Mouse (Mus musculus) limb, embryonic 12.5 days (tissue): ENCODE measurements around the gene Flnc. TPM values are rescaled to one million over a fixed set of nuclear protein-coding genes. Genes with fewer than 3 reads are reported as not detected.

Experiments
- ATAC-seq: fragments of 200-750 bp; cut with Nextera tagmentation; 2 replicates; pipeline ENCODE4 v1.8.0; 2017; ENCODE audit warnings: low read depth, moderate TSS enrichment; ENCODE audit not compliant: insufficient number of reproducible peaks, insufficient read depth, low FRiP score, low TSS enrichment
- H3K27ac ChIP-seq: fragments of 300-500 bp; sonication (generic); 2 replicates; pipeline ENCODE4 v1.5.1; 2016; ENCODE audit warnings: mild to moderate bottlenecking, moderate library complexity
- H3K27me3 ChIP-seq: fragments of 300-500 bp; sonication (generic); 2 replicates; pipeline ENCODE4 v1.6.1; 2016; ENCODE audit warnings: mild to moderate bottlenecking, moderate library complexity
- H3K36me3 ChIP-seq: fragments of 300-500 bp; sonication (generic); 2 replicates; pipeline ENCODE4 v1.6.1; 2016; ENCODE audit warnings: mild to moderate bottlenecking, moderate library complexity
- H3K4me1 ChIP-seq: fragments of 300-500 bp; sonication (generic); replicated peaks from 2 replicates; pipeline ENCODE4 v1.6.1; 2016
- H3K4me2 ChIP-seq: fragments of 300-500 bp; sonication (generic); 2 replicates; pipeline ENCODE4 v1.6.1; 2016; ENCODE audit warnings: mild to moderate bottlenecking, moderate library complexity
- H3K4me3 ChIP-seq: fragments of 300-500 bp; sonication (generic); replicated peaks from 2 replicates; pipeline ENCODE4 v1.5.1; 2016; ENCODE audit warnings: mild to moderate bottlenecking
- H3K9ac ChIP-seq: fragments of 300-500 bp; sonication (generic); replicated peaks from 2 replicates; pipeline ENCODE4 v1.6.1; 2016; ENCODE audit warnings: mild to moderate bottlenecking, moderate library complexity
- H3K9me3 ChIP-seq: fragments of 300-500 bp; sonication (generic); 2 replicates; pipeline ENCODE4 v1.6.1; 2016; ENCODE audit warnings: mild to moderate bottlenecking, moderate library complexity
- WGBS: fragments of 180-500 bp; shearing (Covaris S2); methylation state at CpG from one replicate; pipeline ENCODE4 v1.1.7; 2016; 5-methylcytosine and 5-hydroxymethylcytosine counted together
- polyA plus RNA-seq: library from polyadenylated mRNA; unstranded; fragments of >200 nt; fragmentation: Nextera tagmentation; extraction: Ambion mirVana; gene quantifications from 2 replicates; pipeline ENCODE4 v1.2.1, GENCODE M21; 2016

Flnc gene
- polyA plus RNA-seq, 1 experiment from 2014 or later, result 10.8 TPM

DNA sequence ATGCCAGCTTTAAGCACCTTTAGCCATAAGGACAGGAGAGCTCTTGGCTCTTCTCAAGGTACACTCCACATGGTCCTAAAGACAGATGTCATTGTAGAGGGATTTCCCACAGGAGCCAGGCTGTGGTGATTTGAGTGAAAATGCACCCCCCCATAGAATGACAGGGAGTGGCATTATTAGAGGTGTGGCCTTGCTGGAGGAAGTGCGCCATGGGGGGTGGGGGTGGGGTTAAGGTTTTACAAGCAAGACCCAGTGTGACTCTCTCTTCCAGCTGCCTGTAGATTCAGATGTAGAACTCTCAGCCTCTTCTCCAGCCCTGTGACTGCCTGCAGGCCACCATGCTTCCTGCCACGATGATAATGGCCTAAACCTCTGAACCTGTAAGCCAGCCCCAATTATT lies 52.9 kb downstream of the Flnc start:
- no peak for ATAC-seq
- peaks cover 65% of the 10 kb centered on the region for H3K36me3 ChIP-seq
- H3K9ac ChIP-seq, result no peak overlapping the region
- peaks cover 15% of the 10 kb centered on the region for H3K4me1 ChIP-seq
- H3K4me3 ChIP-seq, result no peak overlapping the region
- WGBS, result 33% methylated on average over 2 of the region's 2 CpGs
- H3K4me2 ChIP-seq, result no peak overlapping the region
- no peaks in the 10 kb centered on the region for H3K9me3 ChIP-seq
- H3K27ac ChIP-seq, result no peak overlapping the region
- H3K27me3 ChIP-seq, result no peaks in the 10 kb centered on the region

DNA sequence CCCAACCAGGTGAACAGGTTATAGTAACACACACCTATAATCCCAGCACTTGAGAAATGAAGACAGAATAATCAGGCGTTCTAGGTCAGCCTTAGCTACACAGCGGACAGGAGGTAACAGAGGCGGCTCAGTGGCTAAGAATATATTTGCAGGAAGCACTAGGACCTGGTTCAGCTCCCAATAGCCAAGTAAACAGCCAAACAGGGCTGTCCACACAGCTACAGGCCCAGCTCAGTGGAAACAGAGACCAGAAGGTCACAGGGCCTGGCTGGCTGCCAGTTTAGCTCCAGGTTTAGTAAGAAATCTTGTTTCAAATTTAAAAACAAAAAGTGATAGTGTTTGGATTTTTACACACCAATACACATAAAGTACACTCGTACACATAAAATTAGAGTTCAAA lies 61.0 kb downstream of the Flnc start:
- H3K36me3 ChIP-seq, result peaks cover 72% of the 10 kb centered on the region
- H3K27ac ChIP-seq, result no peak overlapping the region
- H3K9ac ChIP-seq, result no peak overlapping the region
- H3K4me2 ChIP-seq, result no peak overlapping the region
- H3K4me1 ChIP-seq, result no peaks in the 10 kb centered on the region
- H3K27me3 ChIP-seq, result peaks cover 14% of the 10 kb centered on the region
- WGBS, result 87% methylated on average over 4 of the region's 4 CpGs
- no peaks in the 10 kb centered on the region for H3K9me3 ChIP-seq
- H3K4me3 ChIP-seq, result no peak overlapping the region
- ATAC-seq, result no peak

DNA sequence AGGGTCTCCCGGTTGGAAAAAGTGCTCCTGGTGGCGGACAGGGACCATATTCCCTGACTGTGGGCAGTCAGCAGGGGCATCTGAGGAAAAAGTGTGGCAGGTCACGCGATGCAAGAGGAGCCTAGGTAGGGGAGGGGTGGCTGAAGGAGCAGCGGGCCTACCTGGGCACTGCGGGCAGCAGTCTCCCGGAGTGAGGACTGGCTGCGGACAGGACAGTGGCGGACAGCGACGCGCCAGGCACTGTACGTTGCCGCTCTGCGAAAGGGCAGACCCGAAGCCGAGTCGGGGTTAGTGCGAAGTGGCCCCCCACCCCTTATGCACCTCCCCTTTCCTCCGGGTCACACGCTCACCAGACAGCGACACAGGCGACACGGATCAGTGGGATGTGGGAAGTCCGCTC lies 63.2 kb downstream of the Flnc start:
- H3K4me2 ChIP-seq, result no peak overlapping the region

GRCm38 (mm10) chr6:29497791-29498190 lies 64.7 kb downstream of the Flnc start:
- Histone ChIP-seq H3K4me1 (no peaks in the 10 kb centered on the region), H3K27me3 (peaks cover 14% of the 10 kb centered on the region), H3K9me3 (no peaks in the 10 kb centered on the region), H3K9ac (no peak overlapping the region), H3K4me2 (no peak overlapping the region), H3K27ac (no peak overlapping the region), H3K36me3 (peaks cover 75% of the 10 kb centered on the region), H3K4me3 (no peak overlapping the region)
- peak; percentile 23; the same call in 1 of the 2 replicates for ATAC-seq
- 64% methylated on average over 2 of the region's 2 CpGs for WGBS

More for the DNA sequence above, 63.2 kb downstream of the Flnc start:
- Histone ChIP-seq H3K27ac (no peak overlapping the region), H3K9ac (peak overlapping the region; percentile 42; the same call in 1 of the 2 replicates), H3K27me3 (peaks cover 14% of the 10 kb centered on the region), H3K4me3 (no peak overlapping the region), H3K36me3 (peaks cover 70% of the 10 kb centered on the region), H3K9me3 (no peaks in the 10 kb centered on the region), H3K4me1 (no peaks in the 10 kb centered on the region)
- 39% methylated on average over 25 of the region's 25 CpGs for WGBS
- no peak for ATAC-seq

DNA sequence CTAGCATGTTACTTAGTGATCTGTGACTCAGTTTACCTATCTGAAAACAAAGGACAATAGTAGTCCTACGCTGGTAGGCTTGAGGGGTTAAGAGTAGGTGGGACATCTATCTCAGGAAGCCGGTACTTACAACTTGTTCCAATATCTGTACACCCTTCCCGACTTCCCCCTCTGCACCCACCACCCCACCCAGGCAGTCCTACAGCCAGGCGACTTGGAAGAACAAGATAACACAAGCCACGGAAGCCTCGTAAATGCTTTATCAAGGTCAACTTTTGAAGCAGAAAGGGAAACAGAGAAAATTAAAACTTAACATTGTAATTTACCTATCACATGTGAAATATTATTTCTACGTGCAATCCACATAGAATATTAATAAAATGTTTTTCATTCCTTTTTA lies 67.1 kb downstream of the Flnc start:
- peaks cover 14% of the 10 kb centered on the region for H3K27me3 ChIP-seq
- peaks cover 82% of the 10 kb centered on the region for H3K36me3 ChIP-seq
- H3K27ac ChIP-seq, result no peak overlapping the region
- H3K4me1 ChIP-seq, result no peaks in the 10 kb centered on the region
- no peaks in the 10 kb centered on the region for H3K9me3 ChIP-seq
- WGBS, result 96% methylated on average over 7 of the region's 7 CpGs
- no peak for ATAC-seq
- no peak overlapping the region for H3K9ac ChIP-seq
- H3K4me3 ChIP-seq, result no peak overlapping the region
- H3K4me2 ChIP-seq, result no peak overlapping the region

GRCm38 (mm10) chr6:29500810-29501209 lies 67.8 kb downstream of the Flnc start:
- Histone ChIP-seq H3K4me1 (peaks cover 1% of the 10 kb centered on the region), H3K36me3 (peaks cover 78% of the 10 kb centered on the region), H3K27ac (no peak overlapping the region), H3K27me3 (peaks cover 14% of the 10 kb centered on the region), H3K9me3 (no peaks in the 10 kb centered on the region), H3K4me3 (no peak overlapping the region), H3K9ac (no peak overlapping the region), H3K4me2 (no peak overlapping the region)
- ATAC-seq, result no peak
- 86% methylated on average over 6 of the region's 6 CpGs for WGBS

DNA sequence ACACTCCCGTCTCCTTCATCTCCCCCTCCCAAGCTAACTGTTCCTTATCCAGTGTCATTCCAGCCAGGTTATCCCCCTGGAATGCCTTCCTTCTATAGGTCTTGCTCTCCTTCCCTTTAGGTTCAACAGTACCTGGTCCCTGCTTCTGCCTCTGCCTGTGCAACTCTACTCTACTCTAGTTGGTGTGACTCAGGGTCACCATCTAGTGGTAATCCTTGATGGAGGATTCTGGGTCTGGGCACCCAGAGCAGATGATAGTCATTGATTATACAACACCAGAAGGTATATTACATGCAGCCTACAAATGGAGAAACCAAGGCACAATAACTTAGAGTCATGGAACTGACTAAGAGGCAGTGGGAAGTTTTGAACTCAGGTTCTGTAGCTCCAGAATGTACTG lies 68.5 kb downstream of the Flnc start:
- H3K36me3 ChIP-seq, result peaks cover 70% of the 10 kb centered on the region
- H3K27me3 ChIP-seq, result peaks cover 6% of the 10 kb centered on the region
- no peak overlapping the region for H3K9ac ChIP-seq
- no peaks in the 10 kb centered on the region for H3K9me3 ChIP-seq
- no peak overlapping the region for H3K27ac ChIP-seq
- H3K4me2 ChIP-seq, result no peak overlapping the region
- no peak for ATAC-seq
- 85% methylated on average over 1 of the region's 1 CpGs for WGBS
- H3K4me3 ChIP-seq, result no peak overlapping the region
- peaks cover 9% of the 10 kb centered on the region for H3K4me1 ChIP-seq

GRCm38 (mm10) chr6:29505493-29505892 lies 72.4 kb downstream of the Flnc start:
- H3K9me3 ChIP-seq, result no peaks in the 10 kb centered on the region
- H3K36me3 ChIP-seq, result peaks cover 36% of the 10 kb centered on the region
- H3K9ac ChIP-seq, result no peak overlapping the region
- no peak overlapping the region for H3K4me3 ChIP-seq
- no peak overlapping the region for H3K27ac ChIP-seq
- peaks cover 38% of the 10 kb centered on the region for H3K4me1 ChIP-seq
- no peaks in the 10 kb centered on the region for H3K27me3 ChIP-seq
- WGBS, result 86% methylated on average over 5 of the region's 5 CpGs
- H3K4me2 ChIP-seq, result no peak overlapping the region; the same call in 1 of the 2 replicates
- ATAC-seq, result no peak

GRCm38 (mm10) chr6:29506834-29507233 lies 73.8 kb downstream of the Flnc start:
- Histone ChIP-seq H3K4me2 (peak overlapping the region; percentile 69), H3K4me1 (peaks cover 45% of the 10 kb centered on the region), H3K27ac (no peak overlapping the region), H3K4me3 (peak overlapping the region; percentile 69), H3K9ac (peak overlapping the region; percentile 79), H3K9me3 (no peaks in the 10 kb centered on the region), H3K36me3 (peaks cover 23% of the 10 kb centered on the region), H3K27me3 (no peaks in the 10 kb centered on the region)
- ATAC-seq, result peak; percentile 30; the same call in 1 of the 2 replicates
- WGBS, result 11% methylated on average over 8 of the region's 8 CpGs

DNA sequence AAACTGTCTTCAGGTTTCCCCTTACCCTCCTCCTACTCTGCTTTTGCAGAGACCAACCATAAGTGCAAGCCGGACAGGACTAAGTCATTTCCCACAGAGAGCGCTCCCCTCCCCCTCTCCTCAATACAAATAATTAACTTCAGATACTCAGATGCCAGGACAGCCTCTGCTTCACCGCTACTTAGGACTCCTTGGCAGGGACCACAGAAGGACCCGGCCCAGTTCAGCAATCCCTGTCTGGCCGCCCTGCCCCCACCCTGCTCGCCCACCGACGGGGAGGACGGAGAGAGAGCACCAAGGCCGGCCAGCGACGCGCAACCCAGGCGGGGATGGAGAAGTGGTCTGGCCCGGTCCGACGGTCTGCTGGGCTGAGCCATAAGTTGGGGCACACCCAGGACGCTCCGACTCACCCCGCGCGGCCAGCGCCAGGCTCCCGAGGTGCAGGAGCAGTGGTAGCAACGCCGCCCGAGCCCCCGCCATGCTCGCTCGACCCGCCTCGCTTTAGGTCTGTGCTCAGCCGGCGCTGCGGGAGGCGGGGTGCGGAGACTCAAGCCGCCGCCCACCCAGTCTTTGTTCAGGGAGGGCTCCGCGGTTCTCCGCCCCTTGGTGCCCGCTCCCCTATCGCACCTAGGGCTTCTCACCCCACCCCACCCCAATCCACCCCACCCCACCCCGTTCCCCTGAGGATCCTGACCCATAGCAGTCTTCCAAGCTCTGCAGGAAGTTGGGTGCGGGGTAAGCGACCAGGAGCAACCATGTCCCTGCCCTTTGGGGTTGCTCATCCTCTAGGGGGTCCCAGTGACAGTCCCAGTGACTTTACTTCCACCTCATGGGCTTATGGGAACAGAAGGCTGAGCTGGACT lies 74.6 kb downstream of the Flnc start, which contains the start of gene Kcp:
Kcp (minus strand) TSS at position 506 of the 863 bp plus-strand sequence.
- H3K4me1 ChIP-seq, result peaks cover 45% of the 10 kb centered on the region
- H3K27me3 ChIP-seq, result no peaks in the 10 kb centered on the region
- under 1% methylated on average over 47 of the region's 47 CpGs for WGBS

DNA sequence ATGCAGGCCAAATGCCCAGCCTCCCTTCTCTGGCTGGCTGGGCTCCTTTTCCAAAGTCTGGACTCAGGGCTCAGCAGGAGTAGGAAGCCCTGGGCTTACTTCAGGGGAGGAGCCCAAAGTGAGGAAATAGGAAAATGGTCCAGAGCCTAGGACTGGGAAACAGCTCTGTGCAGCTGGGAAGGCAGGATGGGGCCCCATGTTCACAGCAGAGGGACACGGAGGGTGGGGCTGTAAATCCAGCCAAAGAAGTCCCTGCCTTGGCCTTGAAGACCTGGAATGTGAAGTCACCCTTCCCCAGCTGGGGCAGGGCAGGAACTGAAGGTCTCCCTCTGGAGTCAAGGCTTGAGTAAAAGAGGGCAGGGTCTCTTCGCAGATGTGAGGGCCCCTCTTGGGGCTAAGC lies 76.0 kb downstream of the Flnc start:
- Histone ChIP-seq H3K36me3 (peaks cover 5% of the 10 kb centered on the region), H3K27me3 (no peaks in the 10 kb centered on the region), H3K9ac (no peak overlapping the region), H3K4me3 (no peak overlapping the region), H3K4me2 (0 out of 2 replicates have a peak overlapping the region, but pooled peaks have one; percentile 3), H3K4me1 (peaks cover 58% of the 10 kb centered on the region), H3K27ac (peak overlapping the region; percentile 76), H3K9me3 (no peaks in the 10 kb centered on the region)
- WGBS, result 16% methylated on average over 2 of the region's 2 CpGs
- no peak for ATAC-seq

More for the DNA sequence above, 74.6 kb downstream of the Flnc start, which contains the start of gene Kcp:
- Histone ChIP-seq H3K9ac (peak within 1 kb of the TSS; percentile 79), H3K4me2 (peak within 1 kb of the TSS; percentile 69), H3K9me3 (no peaks in the 10 kb centered on the region), H3K27ac (peak within 1 kb of the TSS; percentile 78), H3K36me3 (peaks cover 15% of the 10 kb centered on the region), H3K4me3 (peak within 1 kb of the TSS; percentile 69)
- peak; percentile 56 for ATAC-seq
